Mouse (Mus musculus) myocyte (in vitro differentiated cells): ENCODE results near the gene Tmem156.

ENCODE experiments used
- E2F4 ChIP-seq: IDR thresholded peaks from one replicate; pipeline ENCODE4 v1.6.1; 2011; ENCODE audit warnings: mild to moderate bottlenecking, control low read depth, moderate library complexity; ENCODE audit not compliant: insufficient read depth
- MAX ChIP-seq: IDR thresholded peaks from one replicate; pipeline ENCODE4 v1.6.1; 2011; ENCODE audit warnings: low read depth, mild to moderate bottlenecking, control low read depth
- MYOG ChIP-seq, 3 experiments: IDR thresholded peaks; one replicate each; pipeline ENCODE4 v1.6.1; 2011; ENCODE audit warnings: control low read depth in 2 of 3, low read depth in 2 of 3, mild to moderate bottlenecking in 2 of 3; ENCODE audit not compliant: insufficient read length in 2 of 3, control insufficient read depth in 1 of 3, insufficient read depth in 1 of 3
- POLR2A ChIP-seq: IDR thresholded peaks from one replicate; pipeline ENCODE4 v1.6.1; 2011; ENCODE audit warnings: low read depth, mild to moderate bottlenecking, control low read depth, moderate library complexity; ENCODE audit not compliant: insufficient read length
- POLR2AphosphoS2 ChIP-seq: IDR thresholded peaks from one replicate; pipeline ENCODE4 v1.6.1; 2011; ENCODE audit warnings: low read depth, control low read depth; ENCODE audit not compliant: insufficient read length
- REST ChIP-seq: IDR thresholded peaks from one replicate; pipeline ENCODE4 v1.6.1; 2011; ENCODE audit warnings: mild to moderate bottlenecking, control low read depth, moderate library complexity; ENCODE audit not compliant: insufficient read depth, insufficient read length
- SRF ChIP-seq: IDR thresholded peaks from one replicate; pipeline ENCODE4 v1.6.1; 2011; ENCODE audit warnings: low read depth; ENCODE audit not compliant: control insufficient read depth, insufficient read length
- TCF12 ChIP-seq: IDR thresholded peaks from one replicate; pipeline ENCODE4 v1.6.1; 2011; ENCODE audit warnings: mild to moderate bottlenecking, control low read depth; ENCODE audit not compliant: poor library complexity, insufficient read depth, severe bottlenecking
- TCF3 ChIP-seq: IDR thresholded peaks from one replicate; pipeline ENCODE4 v1.6.1; 2011; ENCODE audit warnings: low read depth, control low read depth; ENCODE audit not compliant: insufficient read length
- USF1 ChIP-seq: IDR thresholded peaks from one replicate; pipeline ENCODE4 v1.6.1; 2011; ENCODE audit warnings: low read depth, mild to moderate bottlenecking, control low read depth, moderate library complexity

GRCm38 (mm10) chr5:65119495-65119894 is 27.6 kb upstream of the Tmem156 start:
- TF ChIP-seq POLR2A (no peak), MAX (no peak), POLR2AphosphoS2 (no peak), TCF3 (no peak), SRF (no peak), E2F4 (no peak), MYOG (IDR thresholded peaks at IDR 0.05; ENCODE audit: control insufficient read depth in 1 of 3, insufficient read depth in 1 of 3, insufficient read length in 2 of 3, low read depth in 2 of 3) (no peak), TCF12 (no peak), USF1 (no peak), REST (no peak)
